Mouse (Mus musculus) monocyte, adult 2 months (primary cell): ENCODE results near the gene Ythdf1.
A peak's percentile ranks its signal among the peaks of the same experiment; 100 is the strongest.

Experiments used
- DNase-seq, 2 experiments: peaks; one replicate each; pipeline ENCODE4 v3.0.0; 2022; ENCODE audit warnings: low spot score in 2 of 2, low read depth in 1 of 2

Gene Ythdf1

GRCm38 (mm10) chr2:180920810-180921400 is at the start of gene Ythdf1:
Gene Ythdf1, minus strand, starts transcription at chr2:180920949.
- peak; percentile 89 to 97 for DNase-seq

GRCm38 (mm10) chr2:180967010-180967763 is 46.4 kb upstream of the Ythdf1 start, which contains the start of gene Arfgap1:
Gene Arfgap1, plus strand, starts transcription at chr2:180967225.
- peak; percentile 58 to 77 for DNase-seq

- no peak for DNase-seq
Measured at GRCm38 (mm10) chr2:180966092-180966882, 45.5 kb upstream of the Ythdf1 start.

- peak; percentile 30 to 49 for DNase-seq
Measured at GRCm38 (mm10) chr2:180963956-180964355, 43.2 kb upstream of the Ythdf1 start.

GRCm38 (mm10) chr2:180962616-180963308 is 42.0 kb upstream of the Ythdf1 start:
- DNase-seq = no peak

GRCm38 (mm10) chr2:180960187-180960586 is 39.4 kb upstream of the Ythdf1 start:
- DNase-seq = no peak

- no peak for DNase-seq
Measured at GRCm38 (mm10) chr2:180959605-180960004, 38.9 kb upstream of the Ythdf1 start.

- no peak for DNase-seq
Measured at GRCm38 (mm10) chr2:180954061-180955047, 33.6 kb upstream of the Ythdf1 start, which contains the start of gene Nkain4. Gene Nkain4, minus strand, starts transcription at chr2:180954699.

- no peak for DNase-seq
Measured at GRCm38 (mm10) chr2:180953638-180954037, 32.9 kb upstream of the Ythdf1 start.

- DNase-seq = no peak
Measured at GRCm38 (mm10) chr2:180952731-180953171, 32.0 kb upstream of the Ythdf1 start.

GRCm38 (mm10) chr2:180949947-180950346 is 29.2 kb upstream of the Ythdf1 start:
- no peak for DNase-seq

GRCm38 (mm10) chr2:180941869-180942268 is 21.1 kb upstream of the Ythdf1 start:
- no peak for DNase-seq

GRCm38 (mm10) chr2:180940187-180940586 is 19.4 kb upstream of the Ythdf1 start:
- DNase-seq = no peak

GRCm38 (mm10) chr2:180932418-180932817 is 11.7 kb upstream of the Ythdf1 start:
- no peak for DNase-seq

GRCm38 (mm10) chr2:180928723-180929122 is 8.0 kb upstream of the Ythdf1 start, which contains the start of gene Birc7:
Gene Birc7, plus strand, starts transcription at chr2:180929023.
- no peak for DNase-seq

- DNase-seq = peak in 1 of 2 experiments; percentile 25
Measured at GRCm38 (mm10) chr2:180925176-180925575, 4.4 kb upstream of the Ythdf1 start.

- DNase-seq = no peak
Measured at GRCm38 (mm10) chr2:180922739-180923138, 2.0 kb upstream of the Ythdf1 start.

- peak in 1 of 2 experiments; percentile 18 for DNase-seq
Measured at GRCm38 (mm10) chr2:180919913-180920809, 588 bp downstream of the Ythdf1 start.
